Mouse (Mus musculus) kidney, embryonic 16.5 days (tissue): ENCODE results near the gene Casp9. TPM values are rescaled to one million over a fixed set of nuclear protein-coding genes. Genes with fewer than 3 reads are reported as not detected.
"Not testable (repeated sequence)": the region's sequence is repeated elsewhere in the genome, so short reads cannot be mapped to it uniquely, and the experiment has no call there.

Source experiments
- ATAC-seq: fragments of 200-750 bp; cut with Nextera tagmentation; 2 replicates; pipeline ENCODE4 v1.8.0; 2017; ENCODE audit warnings: moderate TSS enrichment; ENCODE audit not compliant: low FRiP score, low TSS enrichment
- H3K27ac ChIP-seq: fragments of 300-500 bp; sonication (generic); 2 replicates; pipeline ENCODE4 v1.5.1; 2014; ENCODE audit warnings: low read length
- H3K27me3 ChIP-seq: fragments of 300-500 bp; sonication (generic); 2 replicates; pipeline ENCODE4 v1.6.1; 2014; ENCODE audit warnings: low read length, control low read depth, mixed read lengths; ENCODE audit not compliant: insufficient read depth
- H3K36me3 ChIP-seq: fragments of 300-500 bp; sonication (generic); 2 replicates; pipeline ENCODE4 v1.6.1; 2014; ENCODE audit warnings: low read length, control low read depth, mixed read lengths; ENCODE audit not compliant: insufficient read depth
- H3K4me1 ChIP-seq: fragments of 300-500 bp; sonication (generic); 2 replicates; pipeline ENCODE4 v1.6.1; 2014; ENCODE audit warnings: low read length, control low read depth, mixed read lengths; ENCODE audit not compliant: insufficient read depth
- H3K4me2 ChIP-seq: fragments of 300-500 bp; sonication (generic); replicated peaks from 2 replicates; pipeline ENCODE4 v1.6.1; 2014; ENCODE audit warnings: low read depth, low read length
- H3K4me3 ChIP-seq: fragments of 300-500 bp; sonication (generic); 2 replicates; pipeline ENCODE4 v1.5.1; 2014; ENCODE audit warnings: mild to moderate bottlenecking, low read length
- H3K9ac ChIP-seq: fragments of 300-500 bp; sonication (generic); replicated peaks from 2 replicates; pipeline ENCODE4 v1.6.1; 2014; ENCODE audit warnings: low read length
- H3K9me3 ChIP-seq: fragments of 300-500 bp; sonication (generic); 2 replicates; pipeline ENCODE4 v1.6.1; 2016; ENCODE audit warnings: low read length, control low read depth
- WGBS: fragments of 180-500 bp; shearing (Covaris S2); extraction: QIAGEN DNeasy Blood & Tissue Kit; methylation state at CpG from one replicate; pipeline ENCODE4 v1.1.7; 2014; 5-methylcytosine and 5-hydroxymethylcytosine counted together
- polyA plus RNA-seq: library from polyadenylated mRNA; unstranded; fragments of >200 nt; fragmentation: Nextera tagmentation; extraction: Ambion mirVana; gene quantifications from 2 replicates; pipeline ENCODE4 v1.2.1, GENCODE M21; 2015

The Casp9 gene
- polyA plus RNA-seq, 1 experiment from 2014 or later, result 30.2 TPM

- Histone ChIP-seq H3K4me2 (no peak overlapping the region), H3K27me3 (no peaks in the 10 kb centered on the region), H3K36me3 (peaks cover 30% of the 10 kb centered on the region), H3K9me3 (no peaks in the 10 kb centered on the region), H3K27ac (no peak overlapping the region), H3K4me3 (no peak overlapping the region), H3K4me1 (no peaks in the 10 kb centered on the region), H3K9ac (no peak overlapping the region)
- 82% methylated on average over 4 of the region's 4 CpGs for WGBS
- ATAC-seq, result no peak
These were observed 32.5 kb upstream of the Casp9 start for GRCm38 (mm10) chr4:141760942-141761341.

GRCm38 (mm10) chr4:141762102-141762598 is 31.3 kb upstream of the Casp9 start:
- H3K4me2 ChIP-seq, result no peak overlapping the region
- peaks cover 34% of the 10 kb centered on the region for H3K36me3 ChIP-seq
- H3K4me1 ChIP-seq, result peaks cover 8% of the 10 kb centered on the region
- H3K9me3 ChIP-seq, result no peaks in the 10 kb centered on the region
- no peak overlapping the region for H3K4me3 ChIP-seq
- H3K27ac ChIP-seq, result no peak overlapping the region
- no peaks in the 10 kb centered on the region for H3K27me3 ChIP-seq
- WGBS, result 88% methylated on average over 13 of the region's 13 CpGs
- H3K9ac ChIP-seq, result no peak overlapping the region
- ATAC-seq, result no peak

GRCm38 (mm10) chr4:141763476-141763875 is 29.9 kb upstream of the Casp9 start:
- no peaks in the 10 kb centered on the region for H3K27me3 ChIP-seq
- no peak overlapping the region for H3K4me2 ChIP-seq
- H3K4me3 ChIP-seq, result no peak overlapping the region
- H3K36me3 ChIP-seq, result peaks cover 44% of the 10 kb centered on the region
- WGBS, result 92% methylated on average over 12 of the region's 12 CpGs
- no peak overlapping the region for H3K27ac ChIP-seq
- H3K9me3 ChIP-seq, result no peaks in the 10 kb centered on the region
- peaks cover 9% of the 10 kb centered on the region for H3K4me1 ChIP-seq
- ATAC-seq, result no peak
- H3K9ac ChIP-seq, result no peak overlapping the region

GRCm38 (mm10) chr4:141765008-141765407 is 28.4 kb upstream of the Casp9 start:
- 83% methylated on average over 3 of the region's 3 CpGs for WGBS
- Histone ChIP-seq H3K9ac (no peak overlapping the region), H3K36me3 (peaks cover 58% of the 10 kb centered on the region), H3K4me3 (no peak overlapping the region), H3K27ac (no peak overlapping the region), H3K4me2 (no peak overlapping the region), H3K27me3 (no peaks in the 10 kb centered on the region), H3K9me3 (no peaks in the 10 kb centered on the region), H3K4me1 (peaks cover 9% of the 10 kb centered on the region)
- ATAC-seq, result no peak

GRCm38 (mm10) chr4:141766316-141766667 is 27.1 kb upstream of the Casp9 start:
- no peak for ATAC-seq
- 79% methylated on average over 8 of the region's 8 CpGs for WGBS
- Histone ChIP-seq H3K4me1 (peaks cover 9% of the 10 kb centered on the region), H3K9ac (no peak overlapping the region), H3K27me3 (no peaks in the 10 kb centered on the region), H3K36me3 (peaks cover 68% of the 10 kb centered on the region), H3K9me3 (no peaks in the 10 kb centered on the region), H3K27ac (peak overlapping the region; percentile 85), H3K4me3 (no peak overlapping the region), H3K4me2 (no peak overlapping the region)

- ATAC-seq, result peak; percentile 59
- Histone ChIP-seq H3K4me2 (no peak overlapping the region), H3K9ac (no peak overlapping the region), H3K9me3 (no peaks in the 10 kb centered on the region), H3K27ac (peak overlapping the region; percentile 85), H3K4me3 (no peak overlapping the region), H3K4me1 (peaks cover 9% of the 10 kb centered on the region), H3K36me3 (peaks cover 69% of the 10 kb centered on the region), H3K27me3 (no peaks in the 10 kb centered on the region)
- 56% methylated on average over 19 of the region's 19 CpGs for WGBS
These were observed 26.6 kb upstream of the Casp9 start for GRCm38 (mm10) chr4:141766668-141767352.

GRCm38 (mm10) chr4:141767353-141768036 is 25.9 kb upstream of the Casp9 start:
- H3K9me3 ChIP-seq, result no peaks in the 10 kb centered on the region
- peak; percentile 62; the same call in 1 of the 2 replicates for ATAC-seq
- no peaks in the 10 kb centered on the region for H3K27me3 ChIP-seq
- H3K36me3 ChIP-seq, result peaks cover 70% of the 10 kb centered on the region
- no peak overlapping the region for H3K4me3 ChIP-seq
- H3K4me2 ChIP-seq, result no peak overlapping the region
- 74% methylated on average over 19 of the region's 19 CpGs for WGBS
- peak overlapping the region; percentile 85 for H3K27ac ChIP-seq
- H3K9ac ChIP-seq, result no peak overlapping the region
- peaks cover 9% of the 10 kb centered on the region for H3K4me1 ChIP-seq

- WGBS, result 85% methylated on average over 8 of the region's 8 CpGs
- Histone ChIP-seq H3K4me2 (no peak overlapping the region), H3K36me3 (peaks cover 74% of the 10 kb centered on the region), H3K27me3 (no peaks in the 10 kb centered on the region), H3K9ac (no peak overlapping the region), H3K27ac (no peak overlapping the region), H3K4me3 (no peak overlapping the region), H3K9me3 (no peaks in the 10 kb centered on the region), H3K4me1 (peaks cover 9% of the 10 kb centered on the region)
- no peak for ATAC-seq
These were observed 23.8 kb upstream of the Casp9 start for GRCm38 (mm10) chr4:141769501-141770160.

- no peak overlapping the region for H3K9ac ChIP-seq
- H3K27me3 ChIP-seq, result no peaks in the 10 kb centered on the region
- ATAC-seq, result no peak
- peaks cover 72% of the 10 kb centered on the region for H3K36me3 ChIP-seq
- WGBS, result 93% methylated on average over 8 of the region's 8 CpGs
- no peak overlapping the region for H3K4me2 ChIP-seq
- no peak overlapping the region for H3K4me3 ChIP-seq
- peaks cover 4% of the 10 kb centered on the region for H3K4me1 ChIP-seq
- no peaks in the 10 kb centered on the region for H3K9me3 ChIP-seq
- H3K27ac ChIP-seq, result no peak overlapping the region
These were observed 21.6 kb upstream of the Casp9 start for GRCm38 (mm10) chr4:141771823-141772222.

GRCm38 (mm10) chr4:141773019-141773418 is 20.4 kb upstream of the Casp9 start:
- ATAC-seq, H3K4me2 ChIP-seq, H3K27ac ChIP-seq, H3K4me1 ChIP-seq, H3K9me3 ChIP-seq, H3K4me3 ChIP-seq, H3K27me3 ChIP-seq, H3K9ac ChIP-seq: not testable (repeated sequence)
- WGBS, result 90% methylated on average over 4 of the region's 4 CpGs
- H3K36me3 ChIP-seq, result peaks cover 70% of the 10 kb centered on the region
